Mouse (Mus musculus) layer of hippocampus, adult 11-12 months (tissue): ENCODE measurements around the gene Zfp341.

Experiments used
- DNase-seq: peaks from one replicate; pipeline ENCODE4 v3.0.0; 2022; ENCODE audit warnings: low spot score

Zfp341 gene

GRCm38 (mm10) chr2:154676653-154677609 lies 63.8 kb downstream of the Zfp341 start:
- DNase-seq, result peak; percentile 55

DNA sequence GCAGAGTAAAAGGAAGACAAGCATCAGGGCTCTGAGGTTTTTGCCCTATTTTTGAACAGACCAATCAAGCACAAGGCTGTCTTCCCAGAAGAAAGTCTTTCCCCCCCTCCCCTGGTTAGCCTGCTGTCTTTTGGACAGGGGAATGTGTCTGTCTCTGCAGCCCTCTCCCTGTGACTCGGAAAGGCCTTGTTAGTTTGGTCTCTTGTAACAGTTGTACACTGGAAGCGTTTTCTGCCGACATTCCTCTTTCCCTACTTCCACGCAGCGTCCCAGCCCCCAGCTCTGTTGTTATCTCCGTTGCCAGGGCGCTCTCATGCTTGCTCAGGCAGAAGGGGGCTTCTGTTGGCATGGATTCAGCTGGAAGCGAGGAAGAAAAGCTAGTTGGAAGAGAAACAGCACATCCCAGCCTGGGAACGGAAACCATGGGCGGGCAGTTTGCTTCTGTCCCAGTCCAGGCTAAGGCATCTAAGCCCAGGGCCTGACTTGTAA lies 64.6 kb downstream of the Zfp341 start:
- peak; percentile 70 for DNase-seq

- DNase-seq, result no peak
These were observed 65.9 kb downstream of the Zfp341 start for GRCm38 (mm10) chr2:154678995-154679394.

DNA sequence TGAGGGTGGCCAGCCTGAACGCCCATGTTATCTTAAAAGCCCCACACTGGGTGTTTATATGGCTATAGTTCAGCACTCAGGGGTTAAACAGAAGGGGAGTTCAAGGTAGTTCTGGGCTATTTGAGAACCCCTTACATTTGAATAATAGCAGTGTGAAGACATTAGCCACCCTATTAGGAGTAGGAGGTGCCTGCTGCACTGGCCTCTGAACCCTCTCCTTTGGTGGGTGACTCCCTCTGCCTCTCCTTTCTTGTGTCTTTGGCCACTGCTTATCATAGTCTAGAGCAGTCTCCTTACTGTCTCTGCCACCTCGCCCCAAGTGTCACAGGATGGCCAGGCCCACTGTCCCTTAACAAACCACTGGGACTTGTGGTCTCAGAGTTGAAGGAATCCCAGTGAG lies 67.2 kb downstream of the Zfp341 start:
- DNase-seq, result no peak

DNA sequence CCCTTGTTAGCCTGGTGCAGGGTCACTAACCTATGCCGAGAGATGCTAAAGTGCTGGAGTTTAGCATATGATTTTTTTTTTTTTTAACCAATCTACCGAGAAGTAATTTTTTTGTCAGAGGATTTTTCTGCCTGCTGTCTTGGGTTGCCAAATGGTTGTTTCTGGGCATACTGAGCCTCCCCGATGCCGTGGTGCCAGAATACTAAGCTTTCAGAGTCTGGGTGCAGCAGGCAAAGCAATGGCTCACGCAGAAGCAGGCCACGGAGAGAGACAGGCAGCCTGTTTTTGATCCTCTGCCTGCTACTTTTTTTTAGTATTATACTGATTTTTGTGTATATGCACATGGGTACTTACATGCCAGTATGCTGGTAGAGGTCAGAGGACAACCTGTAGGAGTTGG lies 67.8 kb downstream of the Zfp341 start:
- DNase-seq, result no peak

DNA sequence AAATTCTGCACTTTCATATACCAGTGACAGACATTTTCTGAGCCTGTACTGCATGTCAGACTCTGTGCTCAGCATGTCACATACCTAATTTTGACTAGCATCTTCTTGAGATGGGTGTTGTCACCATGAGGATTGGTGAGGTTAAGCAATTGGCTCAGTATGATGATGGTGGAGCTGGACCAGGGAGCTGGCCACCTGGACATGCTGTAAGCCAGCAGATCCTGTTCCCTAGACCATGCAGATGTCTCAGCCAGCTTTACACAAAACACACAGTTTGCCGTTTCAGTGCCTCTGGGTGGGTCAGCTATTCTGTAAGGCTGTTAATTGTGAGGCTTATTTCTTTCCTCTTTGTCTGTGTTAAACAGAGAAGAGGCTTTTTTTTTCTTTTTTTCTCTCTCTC lies 69.6 kb downstream of the Zfp341 start:
- no peak for DNase-seq

- no peak for DNase-seq
These were observed 71.9 kb downstream of the Zfp341 start for GRCm38 (mm10) chr2:154684901-154685470.

DNA sequence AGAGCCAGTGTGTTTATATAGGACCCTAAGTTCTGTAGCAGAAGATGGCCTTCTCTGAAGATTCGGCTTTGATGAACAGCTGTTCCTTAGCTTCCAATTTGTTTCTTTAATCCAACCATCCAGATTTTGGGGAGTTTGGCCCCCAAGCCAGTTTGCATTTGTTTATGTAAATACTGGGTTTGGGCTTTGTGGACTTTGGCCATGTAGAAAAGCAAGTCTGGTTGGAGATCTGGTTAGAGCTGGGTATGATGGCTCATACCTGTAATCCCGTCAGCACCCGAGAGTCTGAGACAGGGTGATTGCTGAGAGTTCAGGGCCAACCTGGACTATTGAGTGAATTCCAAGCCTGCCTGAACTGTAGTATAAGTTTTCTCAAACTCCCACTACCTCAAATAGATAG lies 72.7 kb downstream of the Zfp341 start:
- DNase-seq, result no peak

- no peak for DNase-seq
These were observed 73.7 kb downstream of the Zfp341 start for GRCm38 (mm10) chr2:154686819-154687218.

DNA sequence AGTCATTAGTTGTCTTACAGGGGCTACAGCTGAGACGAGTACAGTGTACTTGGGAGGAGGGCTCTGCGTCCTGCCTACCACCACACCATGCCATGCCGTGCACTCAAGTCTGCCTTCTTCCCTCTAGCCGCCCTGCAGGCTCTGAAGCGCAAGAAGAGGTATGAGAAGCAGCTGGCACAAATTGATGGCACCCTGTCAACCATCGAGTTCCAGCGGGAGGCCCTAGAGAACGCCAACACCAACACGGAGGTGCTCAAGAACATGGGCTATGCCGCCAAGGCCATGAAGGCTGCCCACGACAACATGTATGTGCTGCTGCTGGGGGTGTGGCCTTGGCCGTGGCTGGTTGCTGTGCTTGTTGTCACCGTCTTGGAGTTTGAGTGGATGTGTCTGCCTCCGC lies 76.3 kb downstream of the Zfp341 start:
- DNase-seq, result no peak

DNA sequence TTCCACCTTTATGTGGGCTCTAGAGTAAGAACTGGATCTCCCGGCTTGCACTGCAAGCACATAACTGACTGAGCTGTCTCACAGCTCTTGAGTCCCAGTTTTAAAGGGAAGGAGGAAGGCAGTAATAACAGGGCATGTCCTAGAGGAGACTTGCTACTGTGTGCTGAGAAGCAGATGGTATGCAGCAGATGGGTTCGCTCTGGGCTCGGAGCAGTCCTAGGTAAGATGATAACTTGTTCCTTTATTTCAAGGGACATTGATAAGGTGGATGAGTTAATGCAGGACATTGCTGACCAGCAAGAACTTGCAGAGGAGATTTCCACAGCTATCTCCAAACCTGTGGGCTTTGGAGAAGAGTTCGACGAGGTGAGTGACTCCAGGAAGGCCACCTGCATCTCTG lies 77.9 kb downstream of the Zfp341 start:
- no peak for DNase-seq

- no peak for DNase-seq
These were observed 80.3 kb downstream of the Zfp341 start for GRCm38 (mm10) chr2:154693186-154693940.

- DNase-seq, result no peak
These were observed 80.8 kb downstream of the Zfp341 start for GRCm38 (mm10) chr2:154693941-154694256.

GRCm38 (mm10) chr2:154695690-154696089 lies 82.6 kb downstream of the Zfp341 start:
- no peak for DNase-seq
